Mouse (Mus musculus): Measurements from ENCODE around the gene Myh7b. TPM values are rescaled to one million over a fixed set of nuclear protein-coding genes. Genes with fewer than 3 reads are reported as not detected.

Myh7b gene
- polyA plus RNA-seq, 1 experiment from 2014 or later, result 0.34 TPM

- Histone ChIP-seq H3K4me3 (ENCODE audit: low read depth, low read length) (no peak overlapping the region), H3K27me3 (ENCODE audit: control insufficient read depth, insufficient read depth, low read length) (peaks cover 5% of the 10 kb centered on the region), H3K36me3 (replicated peaks; ENCODE audit: control insufficient read depth, insufficient read depth, low read depth, low read length) (peaks cover 12% of the 10 kb centered on the region), H3K9ac (replicated peaks; ENCODE audit: low read length) (no peak overlapping the region), H3K4me1 (ENCODE audit: control insufficient read depth, insufficient read depth, low read length) (no peaks in the 10 kb centered on the region), H3K9me3 (replicated peaks; ENCODE audit: control insufficient read depth, low read length) (no peaks in the 10 kb centered on the region), H3K27ac (replicated peaks; ENCODE audit: low read depth, low read length) (no peak overlapping the region), H3K4me2 (ENCODE audit: low read depth, low read length) (no peak overlapping the region)
- ATAC-seq (replicated peaks; ENCODE audit: insufficient number of reproducible peaks, low FRiP score, low TSS enrichment, low read depth), result no peak
- WGBS, result 89% methylated on average over 4 of the region's 4 CpGs
- DNase-seq (ENCODE audit: low spot score), result no peak
Observed at GRCm38 (mm10) chr2:155637411-155637810, 26.4 kb downstream of the Myh7b start.

GRCm38 (mm10) chr2:155640656-155641055 lies 29.6 kb downstream of the Myh7b start:
- no peak for ATAC-seq (replicated peaks; ENCODE audit: insufficient number of reproducible peaks, low FRiP score, low TSS enrichment, low read depth)
- no peak overlapping the region for H3K27ac ChIP-seq (replicated peaks; ENCODE audit: low read depth, low read length)
- WGBS, result 86% methylated on average over 6 of the region's 6 CpGs
- no peaks in the 10 kb centered on the region for H3K27me3 ChIP-seq (ENCODE audit: control insufficient read depth, insufficient read depth, low read length)
- DNase-seq (ENCODE audit: low spot score), result no peak
- no peak overlapping the region for H3K4me3 ChIP-seq (ENCODE audit: low read depth, low read length)
- H3K36me3 ChIP-seq (replicated peaks; ENCODE audit: control insufficient read depth, insufficient read depth, low read depth, low read length), result peaks cover 3% of the 10 kb centered on the region
- H3K4me2 ChIP-seq (ENCODE audit: low read depth, low read length), result no peak overlapping the region
- no peaks in the 10 kb centered on the region for H3K4me1 ChIP-seq (ENCODE audit: control insufficient read depth, insufficient read depth, low read length)
- H3K9ac ChIP-seq (replicated peaks; ENCODE audit: low read length), result no peak overlapping the region
- no peaks in the 10 kb centered on the region for H3K9me3 ChIP-seq (replicated peaks; ENCODE audit: control insufficient read depth, low read length)

GRCm38 (mm10) chr2:155641540-155642472 lies 30.8 kb downstream of the Myh7b start:
- ATAC-seq (replicated peaks; ENCODE audit: insufficient number of reproducible peaks, low FRiP score, low TSS enrichment, low read depth) (no peak), DNase-seq (ENCODE audit: low spot score) (no peak)
- Histone ChIP-seq H3K4me1 (ENCODE audit: control insufficient read depth, insufficient read depth, low read length) (no peaks in the 10 kb centered on the region), H3K27me3 (ENCODE audit: control insufficient read depth, insufficient read depth, low read length) (no peaks in the 10 kb centered on the region), H3K9ac (replicated peaks; ENCODE audit: low read length) (no peak overlapping the region), H3K4me2 (ENCODE audit: low read depth, low read length) (no peak overlapping the region), H3K27ac (replicated peaks; ENCODE audit: low read depth, low read length) (no peak overlapping the region), H3K9me3 (replicated peaks; ENCODE audit: control insufficient read depth, low read length) (no peaks in the 10 kb centered on the region), H3K36me3 (replicated peaks; ENCODE audit: control insufficient read depth, insufficient read depth, low read depth, low read length) (peaks cover 3% of the 10 kb centered on the region), H3K4me3 (ENCODE audit: low read depth, low read length) (no peak overlapping the region)
- WGBS, result 88% methylated on average over 18 of the region's 18 CpGs

- no peak for DNase-seq (ENCODE audit: low spot score)
- no peaks in the 10 kb centered on the region for H3K4me1 ChIP-seq (ENCODE audit: control insufficient read depth, insufficient read depth, low read length)
Observed at GRCm38 (mm10) chr2:155645746-155646145, 34.7 kb downstream of the Myh7b start.

DNA sequence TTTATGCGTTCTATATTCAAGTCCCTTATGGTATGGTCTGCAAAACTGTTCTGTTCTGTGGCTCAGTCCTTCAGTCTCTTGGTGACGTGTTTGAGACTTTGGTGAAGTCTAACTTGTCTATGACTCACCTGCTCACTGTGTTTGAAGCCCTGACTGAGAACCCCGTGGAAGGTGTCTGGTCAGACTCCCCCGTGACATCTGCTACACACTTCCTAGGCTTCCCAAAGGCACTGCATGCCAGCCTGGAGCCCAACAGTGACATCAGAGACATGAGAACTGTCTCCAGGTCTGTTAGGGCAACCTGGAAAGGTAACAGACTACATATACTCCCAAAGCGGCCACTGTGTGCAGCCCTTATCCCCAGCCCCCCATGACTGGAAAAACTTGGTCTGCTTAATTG lies 41.6 kb downstream of the Myh7b start:
- H3K4me3 ChIP-seq (ENCODE audit: low read depth, low read length), result no peak overlapping the region
- H3K4me2 ChIP-seq (ENCODE audit: low read depth, low read length), result no peak overlapping the region
- peaks cover 6% of the 10 kb centered on the region for H3K36me3 ChIP-seq (replicated peaks; ENCODE audit: control insufficient read depth, insufficient read depth, low read depth, low read length)
- DNase-seq (ENCODE audit: low spot score) (no peak), ATAC-seq (replicated peaks; ENCODE audit: insufficient number of reproducible peaks, low FRiP score, low TSS enrichment, low read depth) (no peak)
- no peak overlapping the region for H3K27ac ChIP-seq (replicated peaks; ENCODE audit: low read depth, low read length)
- H3K4me1 ChIP-seq (ENCODE audit: control insufficient read depth, insufficient read depth, low read length), result no peaks in the 10 kb centered on the region
- no peak overlapping the region for H3K9ac ChIP-seq (replicated peaks; ENCODE audit: low read length)
- WGBS, result 94% methylated on average over 5 of the region's 5 CpGs
- H3K9me3 ChIP-seq (replicated peaks; ENCODE audit: control insufficient read depth, low read length), result no peaks in the 10 kb centered on the region
- H3K27me3 ChIP-seq (ENCODE audit: control insufficient read depth, insufficient read depth, low read length), result no peaks in the 10 kb centered on the region

More at GRCm38 (mm10) chr2:155645746-155646145, 34.7 kb downstream of the Myh7b start:
- H3K27ac ChIP-seq (replicated peaks; ENCODE audit: low read depth, low read length), result no peak overlapping the region
- no peaks in the 10 kb centered on the region for H3K27me3 ChIP-seq (ENCODE audit: control insufficient read depth, insufficient read depth, low read length)
- WGBS, result 87% methylated on average over 7 of the region's 7 CpGs
- peaks cover 3% of the 10 kb centered on the region for H3K36me3 ChIP-seq (replicated peaks; ENCODE audit: control insufficient read depth, insufficient read depth, low read depth, low read length)
- H3K9me3 ChIP-seq (replicated peaks; ENCODE audit: control insufficient read depth, low read length), result no peaks in the 10 kb centered on the region
- no peak for ATAC-seq (replicated peaks; ENCODE audit: insufficient number of reproducible peaks, low FRiP score, low TSS enrichment, low read depth)
- no peak overlapping the region for H3K4me3 ChIP-seq (ENCODE audit: low read depth, low read length)
- no peak overlapping the region for H3K9ac ChIP-seq (replicated peaks; ENCODE audit: low read length)
- H3K4me2 ChIP-seq (ENCODE audit: low read depth, low read length), result no peak overlapping the region

DNA sequence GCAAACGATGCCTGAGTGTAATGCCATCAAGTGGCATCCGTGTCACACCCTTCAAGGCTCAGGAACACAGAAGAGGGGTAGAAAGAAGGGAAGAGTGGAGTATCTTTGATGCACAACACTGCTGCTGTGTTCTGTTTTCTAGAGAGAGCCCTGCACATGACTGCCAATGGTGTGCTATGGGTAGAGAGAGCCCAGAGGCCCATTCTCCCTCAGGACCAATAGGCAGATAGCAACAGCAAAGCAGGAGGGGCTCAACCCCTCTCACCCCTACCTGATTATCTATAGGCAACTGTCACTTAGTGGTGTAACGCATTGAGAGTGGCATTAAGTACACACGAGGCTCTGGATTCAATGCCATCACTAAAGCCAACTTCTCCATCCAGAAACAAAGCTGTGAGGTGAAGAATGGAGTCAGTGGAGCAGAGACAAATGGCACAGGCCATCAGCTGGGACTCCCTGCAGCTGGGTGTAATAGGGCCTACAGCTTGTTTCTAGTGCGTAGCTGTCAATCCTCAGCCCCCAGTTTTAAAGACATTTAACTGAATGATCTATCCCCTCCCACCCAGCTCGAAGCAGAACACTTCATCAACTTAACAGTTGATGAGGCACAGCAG lies 44.9 kb downstream of the Myh7b start:
- no peaks in the 10 kb centered on the region for H3K27me3 ChIP-seq (ENCODE audit: control insufficient read depth, insufficient read depth, low read length)
- no peaks in the 10 kb centered on the region for H3K9me3 ChIP-seq (replicated peaks; ENCODE audit: control insufficient read depth, low read length)
- H3K36me3 ChIP-seq (replicated peaks; ENCODE audit: control insufficient read depth, insufficient read depth, low read depth, low read length), result peaks cover 6% of the 10 kb centered on the region
- H3K27ac ChIP-seq (replicated peaks; ENCODE audit: low read depth, low read length), result no peak overlapping the region
- DNase-seq (ENCODE audit: low spot score) (no peak), ATAC-seq (replicated peaks; ENCODE audit: insufficient number of reproducible peaks, low FRiP score, low TSS enrichment, low read depth) (no peak; the same call in 1 of the 2 replicates)
- no peak overlapping the region for H3K4me2 ChIP-seq (ENCODE audit: low read depth, low read length)
- H3K4me3 ChIP-seq (ENCODE audit: low read depth, low read length), result no peak overlapping the region
- 81% methylated on average over 6 of the region's 6 CpGs for WGBS
- H3K4me1 ChIP-seq (ENCODE audit: control insufficient read depth, insufficient read depth, low read length), result no peaks in the 10 kb centered on the region
- no peak overlapping the region for H3K9ac ChIP-seq (replicated peaks; ENCODE audit: low read length)

- peaks cover 2% of the 10 kb centered on the region for H3K36me3 ChIP-seq (replicated peaks; ENCODE audit: control insufficient read depth, insufficient read depth, low read depth, low read length)
- H3K27ac ChIP-seq (replicated peaks; ENCODE audit: low read depth, low read length), result no peak overlapping the region
- no peak overlapping the region for H3K4me2 ChIP-seq (ENCODE audit: low read depth, low read length)
- H3K9ac ChIP-seq (replicated peaks; ENCODE audit: low read length), result no peak overlapping the region
- H3K4me1 ChIP-seq (ENCODE audit: control insufficient read depth, insufficient read depth, low read length), result no peaks in the 10 kb centered on the region
- ATAC-seq (replicated peaks; ENCODE audit: insufficient number of reproducible peaks, low FRiP score, low TSS enrichment, low read depth) (no peak), DNase-seq (ENCODE audit: low spot score) (no peak)
- no peaks in the 10 kb centered on the region for H3K9me3 ChIP-seq (replicated peaks; ENCODE audit: control insufficient read depth, low read length)
- WGBS, result 92% methylated on average over 5 of the region's 5 CpGs
- H3K4me3 ChIP-seq (ENCODE audit: low read depth, low read length), result no peak overlapping the region
- no peaks in the 10 kb centered on the region for H3K27me3 ChIP-seq (ENCODE audit: control insufficient read depth, insufficient read depth, low read length)
Observed at GRCm38 (mm10) chr2:155662390-155662789, 51.4 kb downstream of the Myh7b start.

DNA sequence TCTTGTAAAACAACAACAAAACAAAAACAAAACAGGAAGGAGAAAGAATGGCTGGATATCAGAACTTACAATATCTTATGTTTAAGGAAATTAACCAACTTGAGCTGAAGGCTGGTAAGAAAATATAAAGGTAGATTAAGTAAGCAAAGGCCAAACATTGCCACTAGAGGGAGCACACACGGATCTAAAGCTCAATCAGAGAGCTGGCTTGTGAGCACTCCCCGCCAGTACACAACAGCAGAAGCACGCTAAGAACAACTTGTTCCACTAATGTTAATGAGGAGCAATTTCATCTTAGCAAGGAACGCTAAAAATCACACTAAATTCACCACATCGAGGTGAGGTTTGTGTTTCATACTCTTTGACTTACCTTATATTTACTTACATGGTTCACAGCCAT lies 52.1 kb downstream of the Myh7b start:
- H3K9me3 ChIP-seq (replicated peaks; ENCODE audit: control insufficient read depth, low read length), result no peaks in the 10 kb centered on the region
- H3K4me3 ChIP-seq (ENCODE audit: low read depth, low read length), result no peak overlapping the region
- no peak overlapping the region for H3K27ac ChIP-seq (replicated peaks; ENCODE audit: low read depth, low read length)
- 30% methylated on average over 5 of the region's 5 CpGs for WGBS
- no peaks in the 10 kb centered on the region for H3K4me1 ChIP-seq (ENCODE audit: control insufficient read depth, insufficient read depth, low read length)
- no peak overlapping the region for H3K4me2 ChIP-seq (ENCODE audit: low read depth, low read length)
- DNase-seq (ENCODE audit: low spot score) (peak; percentile 82), ATAC-seq (replicated peaks; ENCODE audit: insufficient number of reproducible peaks, low FRiP score, low TSS enrichment, low read depth) (no peak)
- peaks cover 2% of the 10 kb centered on the region for H3K36me3 ChIP-seq (replicated peaks; ENCODE audit: control insufficient read depth, insufficient read depth, low read depth, low read length)
- H3K9ac ChIP-seq (replicated peaks; ENCODE audit: low read length), result no peak overlapping the region
- no peaks in the 10 kb centered on the region for H3K27me3 ChIP-seq (ENCODE audit: control insufficient read depth, insufficient read depth, low read length)

All from embryonic facial prominence, embryonic 11.5 days (tissue).